ENCODE assay signal across 8 mouse cellular contexts in genomic region chr5:21144506-21145169, GRCm38 (mm10). TPM values are rescaled to one million over a fixed set of nuclear protein-coding genes. Genes with fewer than 3 reads are reported as not detected.
A peak's percentile ranks its signal among the peaks of the same experiment; 100 is the strongest.
DNase-seq lines count a peak whose midpoint lies in the region; ATAC-seq and TF ChIP-seq lines count a peak whose summit lies in the region.

No protein-coding gene starts in this region.

- no peak overlapping the region for H3K9ac ChIP-seq in lung, embryonic 16.5 days (ENCODE audit: low read length)

- no peaks in the 10 kb centered on the region for H3K27me3 ChIP-seq in kidney, adult 2 months (replicated peaks; ENCODE audit: control insufficient read depth, insufficient read depth, low read length)
- H3K27me3 ChIP-seq in lung, embryonic 16.5 days (ENCODE audit: control insufficient read depth, insufficient read depth, low read depth, low read length): no peaks in the 10 kb centered on the region

- no peak overlapping the region for H3K4me2 ChIP-seq in lung, embryonic 16.5 days (ENCODE audit: low read depth, low read length)

- peak; percentile 54 for DNase-seq in 416B (ENCODE audit: low read depth)
- peak; percentile 85 for DNase-seq in adrenal gland, postnatal 14 days
- peak; percentile 61 for DNase-seq in kidney, adult 2 months
- no peak for DNase-seq in layer of hippocampus, postnatal 25 days (ENCODE audit: extremely low spot score in 1 of 2, low spot score in 1 of 2)
- DNase-seq in left cerebral cortex, adult 18-20 months (ENCODE audit: low spot score in 2 of 2): no peak

- H3K4me3 ChIP-seq in kidney, adult 2 months (ENCODE audit: insufficient read depth, low read depth, low read length): no peak overlapping the region
- H3K4me3 ChIP-seq in lung, embryonic 16.5 days (ENCODE audit: low read length): no peak overlapping the region

- TF ChIP-seq POLR2A in kidney, adult 2 months (IDR thresholded peaks at IDR 0.05; ENCODE audit: low read depth, low read length): no peak

- H3K9me3 ChIP-seq in lung, embryonic 16.5 days (ENCODE audit: control insufficient read depth, low read length): no peaks in the 10 kb centered on the region

- TF ChIP-seq CTCF in kidney, adult 2 months (conservative IDR thresholded peaks at IDR 0.05; ENCODE audit: insufficient read depth, insufficient read length, low read depth, low read length): no peak

- H3K4me1 ChIP-seq in kidney, adult 2 months (ENCODE audit: control insufficient read depth, insufficient read depth, low read length): no peaks in the 10 kb centered on the region
- peaks cover 3% of the 10 kb centered on the region; the same call in 1 of the 2 replicates for H3K4me1 ChIP-seq in lung, embryonic 16.5 days (replicated peaks; ENCODE audit: control insufficient read depth, insufficient read depth, low read length)

- ATAC-seq in granulocyte monocyte progenitor cell, adult 5-6 weeks (replicated peaks; ENCODE audit: poor library complexity, severe bottlenecking): peak; percentile 45
- peak; percentile 94 for ATAC-seq in lung, embryonic 16.5 days (ENCODE audit: low read depth)
- ATAC-seq in CD4-positive, CD25-positive, alpha-beta regulatory T cell, adult 4 months: no peak

- no peak overlapping the region for H3K27ac ChIP-seq in kidney, adult 2 months (ENCODE audit: insufficient read depth, low read depth, low read length)
- H3K27ac ChIP-seq in lung, embryonic 16.5 days (ENCODE audit: low read length): peak overlapping the region; percentile 47; the same call in 1 of the 2 replicates

- 9% methylated on average over 8 of the region's 8 CpGs for WGBS in kidney, adult 2 months
- 20% methylated on average over 8 of the region's 8 CpGs for WGBS in lung, embryonic 16.5 days

- no peaks in the 10 kb centered on the region for H3K36me3 ChIP-seq in kidney, adult 2 months (ENCODE audit: control insufficient read depth, insufficient read depth, low read length)
- H3K36me3 ChIP-seq in lung, embryonic 16.5 days (ENCODE audit: control insufficient read depth, insufficient read depth, low read length): no peaks in the 10 kb centered on the region

RNA-seq across cellular contexts. Expression of gene Gsap, which starts 41.4 kb away (rescaled TPM):
- 5.8 and 6.0 TPM in 2 replicates for total RNA-seq in adrenal gland, postnatal 14 days (2021)
- total RNA-seq in granulocyte monocyte progenitor cell, adult 5-6 weeks (2014; fragmentation: Nextera tagmentation): 2.4 and 4.2 TPM in 2 replicates
- total RNA-seq in granulocyte monocyte progenitor cell, adult 5-6 weeks (2017): 4.6 and 6.6 TPM in 2 replicates
- polyA plus RNA-seq in kidney, adult 2 months (2012; rRNA removed): 3.3 and 3.7 TPM in 2 replicates
- polyA plus RNA-seq in lung, embryonic 16.5 days (2015; fragmentation: Nextera tagmentation; extraction: Ambion mirVana): 4.9 and 5.1 TPM in 2 replicates
- 1 to 10 TPM; 6.3 to 10.0 TPM for total RNA-seq in layer of hippocampus, postnatal 25 days (2021)
- 1 to 10 TPM; 4.4 to 5.1 TPM for total RNA-seq in left cerebral cortex, adult 18-20 months (2021)
- 10 to 100 TPM; 36.4 to 48.7 TPM for polyA plus RNA-seq in CD4-positive, CD25-positive, alpha-beta regulatory T cell, adult 4 months (2017; shearing (Covaris generic))

Comparison
In these comparisons a context has a peak if more than half of its experiments do, and no peak if none do; other contexts are left out.
1. DNase-seq: peak in 416B (single experiment), adrenal gland, postnatal 14 days (single experiment) and kidney, adult 2 months (single experiment); none in layer of hippocampus, postnatal 25 days (0 of 2) and left cerebral cortex, adult 18-20 months (0 of 2).